ENCODE assay signal across 9 mouse cellular contexts in the genomic region with DNA sequence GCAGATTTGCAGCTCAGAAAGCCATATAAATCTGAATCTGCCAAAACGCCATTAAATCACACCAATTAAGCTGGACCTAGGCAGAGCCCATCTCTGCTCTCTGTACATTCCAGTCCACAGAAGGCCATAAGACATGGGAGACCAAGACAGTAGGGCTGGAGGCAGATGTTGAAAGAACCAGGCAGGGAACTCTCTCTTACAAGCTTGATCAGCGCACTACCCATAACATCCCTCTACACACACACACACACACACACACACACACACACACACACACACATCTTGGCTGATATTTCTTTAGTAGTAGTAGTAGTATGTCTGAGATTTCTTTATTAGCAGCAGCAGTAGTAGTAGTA.
DNase-seq lines count a peak whose midpoint lies in the region; ATAC-seq and TF ChIP-seq lines count a peak whose summit lies in the region.
"Had no signal": no experiment of that assay in that cellular context is flagged by ENCODE, and none has a peak within 500 bp of the region (broad histone marks: within the 10 kb centered on the region; RNA-seq: fewer than 3 reads in every experiment).

No protein-coding gene starts in this region.

- H3K36me3 ChIP-seq in lung, postnatal 0 days (ENCODE audit: insufficient read depth, low read length) = no peaks in the 10 kb centered on the region
- H3K36me3 ChIP-seq in forebrain, embryonic 16.5 days (ENCODE audit: control insufficient read depth, insufficient read depth) = no peaks in the 10 kb centered on the region
- no peaks in the 10 kb centered on the region; the same call in 1 of the 2 replicates for H3K36me3 ChIP-seq in midbrain, embryonic 11.5 days (ENCODE audit: control insufficient read depth, insufficient read depth, low read length)
- no peaks in the 10 kb centered on the region; the same call in 1 of the 2 replicates for H3K36me3 ChIP-seq in stomach, postnatal 0 days (ENCODE audit: control insufficient read depth, insufficient read depth, low read length)

- no peak for TF ChIP-seq CTCF in lung, postnatal 0 days (IDR thresholded peaks at IDR 0.05)
- TF ChIP-seq CTCF in stomach, postnatal 0 days (IDR thresholded peaks at IDR 0.05; ENCODE audit: low read depth) = no peak

- 67% methylated on average over 2 of the region's 2 CpGs for WGBS in lung, postnatal 0 days
- 18% methylated on average over 2 of the region's 2 CpGs for WGBS in forebrain, embryonic 16.5 days
- WGBS in midbrain, embryonic 11.5 days = 53% methylated on average over 2 of the region's 2 CpGs
- WGBS in stomach, postnatal 0 days = 63% methylated on average over 2 of the region's 2 CpGs

- TF ChIP-seq EP300 in lung, postnatal 0 days (IDR thresholded peaks at IDR 0.05) = no peak
- no peak for TF ChIP-seq EP300 in stomach, postnatal 0 days (optimal IDR thresholded peaks at IDR 0.05)

- no peak overlapping the region for H3K9ac ChIP-seq in lung, postnatal 0 days (replicated peaks; ENCODE audit: low read depth)
- peak overlapping the region; percentile 56 for H3K9ac ChIP-seq in forebrain, embryonic 16.5 days (replicated peaks; ENCODE audit: low read depth, low read length)
- peak overlapping the region; percentile 33; the same call in 1 of the 2 replicates for H3K9ac ChIP-seq in midbrain, embryonic 11.5 days (ENCODE audit: low read length)
- no peak overlapping the region for H3K9ac ChIP-seq in stomach, postnatal 0 days (ENCODE audit: low read length)

- no peak overlapping the region for H3K27ac ChIP-seq in lung, postnatal 0 days (ENCODE audit: low read length)
- H3K27ac ChIP-seq in forebrain, embryonic 16.5 days (ENCODE audit: low read length) = peak overlapping the region; percentile 84
- no peak overlapping the region for H3K27ac ChIP-seq in midbrain, embryonic 11.5 days (ENCODE audit: low read depth, low read length)
- H3K27ac ChIP-seq in stomach, postnatal 0 days (replicated peaks) = 0 out of 2 replicates have a peak overlapping the region, but pooled peaks have one; percentile 40

- DNase-seq in lung, postnatal 0 days (ENCODE audit: low spot score) = no peak
- no peak for DNase-seq in lung, postnatal 14 days
- DNase-seq in midbrain, embryonic 11.5 days (ENCODE audit: low spot score, missing footprints) = no peak
- DNase-seq in stomach, postnatal 0 days (ENCODE audit: low spot score) = no peak
- DNase-seq in thymus, postnatal 14 days = no peak
- DNase-seq in gastrocnemius, postnatal 4 days (ENCODE audit: low spot score in 2 of 2) = no peak
- DNase-seq: cerebellum, adult 8-10 months; kidney, adult 9 months had no signal

- no peaks in the 10 kb centered on the region for H3K27me3 ChIP-seq in lung, postnatal 0 days (replicated peaks; ENCODE audit: insufficient read depth, low read length)
- no peaks in the 10 kb centered on the region for H3K27me3 ChIP-seq in forebrain, embryonic 16.5 days (replicated peaks; ENCODE audit: control insufficient read depth, insufficient read depth, low read length)
- H3K27me3 ChIP-seq in midbrain, embryonic 11.5 days (ENCODE audit: control insufficient read depth, insufficient read depth, low read length) = no peaks in the 10 kb centered on the region
- H3K27me3 ChIP-seq in stomach, postnatal 0 days (ENCODE audit: control insufficient read depth, insufficient read depth, low read length) = no peaks in the 10 kb centered on the region

- peaks cover 4% of the 10 kb centered on the region; the same call in 1 of the 2 replicates for H3K4me1 ChIP-seq in lung, postnatal 0 days (ENCODE audit: insufficient read depth, low read depth, low read length)
- H3K4me1 ChIP-seq in forebrain, embryonic 16.5 days (replicated peaks; ENCODE audit: control insufficient read depth, insufficient read depth, low read length) = peaks cover 20% of the 10 kb centered on the region
- peaks cover 18% of the 10 kb centered on the region for H3K4me1 ChIP-seq in midbrain, embryonic 11.5 days (ENCODE audit: control insufficient read depth, insufficient read depth, low read length)
- H3K4me1 ChIP-seq in stomach, postnatal 0 days (replicated peaks; ENCODE audit: control insufficient read depth, insufficient read depth) = no peaks in the 10 kb centered on the region

- peak; percentile 30; the same call in 1 of the 2 replicates for ATAC-seq in lung, postnatal 0 days
- ATAC-seq in forebrain, embryonic 16.5 days = peak; percentile 53
- ATAC-seq in midbrain, embryonic 11.5 days (ENCODE audit: low FRiP score) = peak; percentile 47; the same call in 1 of the 2 replicates
- no peak for ATAC-seq in stomach, postnatal 0 days (ENCODE audit: low FRiP score, low TSS enrichment)

- H3K9me3 ChIP-seq in lung, postnatal 0 days (ENCODE audit: low read length) = no peaks in the 10 kb centered on the region
- H3K9me3 ChIP-seq in forebrain, embryonic 16.5 days (ENCODE audit: control insufficient read depth, low read length) = no peaks in the 10 kb centered on the region
- no peaks in the 10 kb centered on the region for H3K9me3 ChIP-seq in midbrain, embryonic 11.5 days (ENCODE audit: control insufficient read depth, low read length)
- no peaks in the 10 kb centered on the region for H3K9me3 ChIP-seq in stomach, postnatal 0 days (ENCODE audit: control insufficient read depth, low read length)

- H3K4me2 ChIP-seq in lung, postnatal 0 days (replicated peaks; ENCODE audit: low read depth, low read length) = no peak overlapping the region
- peak overlapping the region; percentile 52 for H3K4me2 ChIP-seq in forebrain, embryonic 16.5 days (ENCODE audit: low read length)
- no peak overlapping the region for H3K4me2 ChIP-seq in midbrain, embryonic 11.5 days
- H3K4me2 ChIP-seq in stomach, postnatal 0 days (replicated peaks; ENCODE audit: low read depth) = no peak overlapping the region

- no peak overlapping the region for H3K4me3 ChIP-seq in lung, postnatal 0 days (ENCODE audit: low read depth, low read length)
- no peak overlapping the region for H3K4me3 ChIP-seq in forebrain, embryonic 16.5 days (replicated peaks; ENCODE audit: low read length)
- no peak overlapping the region for H3K4me3 ChIP-seq in midbrain, embryonic 11.5 days (ENCODE audit: low read depth, low read length)
- no peak overlapping the region for H3K4me3 ChIP-seq in stomach, postnatal 0 days (ENCODE audit: low read depth, low read length)

Comparison
In these comparisons a context has a peak if more than half of its experiments do, and no peak if none do; other contexts are left out.
1. H3K27ac ChIP-seq: peak in forebrain, embryonic 16.5 days (single experiment) and stomach, postnatal 0 days (single experiment); none in lung, postnatal 0 days (single experiment) and midbrain, embryonic 11.5 days (single experiment).
2. H3K9ac ChIP-seq: peak in forebrain, embryonic 16.5 days (single experiment) and midbrain, embryonic 11.5 days (single experiment); none in lung, postnatal 0 days (single experiment) and stomach, postnatal 0 days (single experiment).